Mouse (Mus musculus) testis, adult 2 months (tissue): Measurements from ENCODE around the gene Vmn1r85. TPM values are rescaled to one million over a fixed set of nuclear protein-coding genes. Genes with fewer than 3 reads are reported as not detected.

ENCODE experiments used
- H3K27ac ChIP-seq: fragments of 200-500 bp; 2 replicates; pipeline ENCODE4 v1.5.1; 2012; ENCODE audit warnings: low read depth, low read length; ENCODE audit not compliant: control insufficient read depth, insufficient read depth
- H3K27me3 ChIP-seq: fragments of 200-500 bp; 2 replicates; pipeline ENCODE4 v1.6.1; 2012; ENCODE audit warnings: mild to moderate bottlenecking, low read length, moderate library complexity; ENCODE audit not compliant: control insufficient read depth, insufficient read depth
- H3K36me3 ChIP-seq: fragments of 200-500 bp; 2 replicates; pipeline ENCODE4 v1.6.1; 2012; ENCODE audit warnings: mild to moderate bottlenecking, low read length; ENCODE audit not compliant: control insufficient read depth, insufficient read depth
- H3K4me1 ChIP-seq: fragments of 200-500 bp; 2 replicates; pipeline ENCODE4 v1.6.1; 2012; ENCODE audit warnings: low read length; ENCODE audit not compliant: control insufficient read depth, insufficient read depth
- H3K4me3 ChIP-seq: fragments of 200-500 bp; 2 replicates; pipeline ENCODE4 v1.5.1; 2012; ENCODE audit warnings: low read depth, mild to moderate bottlenecking, low read length, moderate library complexity, mixed read lengths; ENCODE audit not compliant: control insufficient read depth
- CTCF ChIP-seq: fragments of 200-500 bp; IDR thresholded peaks from 2 replicates; pipeline ENCODE4 v1.5.1; 2012; ENCODE audit warnings: low read depth, mild to moderate bottlenecking, inconsistent platforms, low read length, moderate library complexity; ENCODE audit not compliant: control insufficient read depth, insufficient read depth, insufficient replicate concordance
- POLR2A ChIP-seq: fragments of 200-500 bp; IDR thresholded peaks from 2 replicates; pipeline ENCODE4 v1.6.1; 2012; ENCODE audit warnings: low read depth, mild to moderate bottlenecking, inconsistent platforms, low read length, moderate library complexity; ENCODE audit not compliant: control insufficient read depth
- polyA plus RNA-seq: library from polyadenylated mRNA; depleted of rRNA; stranded (reverse); fragments of >200 nt; gene quantifications from 2 replicates; pipeline ENCODE4 v1.2.3, GENCODE M21; 2012

Vmn1r85 gene
- polyA plus RNA-seq, 1 experiment, result not detected

DNA sequence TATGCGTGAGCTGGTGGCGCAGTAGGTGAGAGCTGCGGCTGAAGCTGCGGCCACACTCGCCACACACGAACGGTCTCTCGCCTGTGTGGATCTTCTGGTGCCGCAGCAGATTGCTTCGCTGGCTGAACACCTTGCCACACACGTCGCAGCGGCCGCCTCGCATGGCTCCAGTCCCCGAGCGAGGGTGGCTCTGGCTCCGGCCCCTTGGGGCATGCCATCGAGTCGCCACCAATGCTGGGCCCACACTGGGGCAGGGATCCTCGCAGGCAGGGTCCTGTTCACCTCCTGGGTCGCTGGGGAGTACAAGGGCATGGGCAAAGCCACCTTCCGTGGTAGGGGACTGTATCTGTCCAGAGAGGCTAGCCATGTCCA lies 50.7 kb downstream of the Vmn1r85 start:
- no peak overlapping the region for H3K27ac ChIP-seq
- H3K36me3 ChIP-seq, result no peaks in the 10 kb centered on the region
- H3K27me3 ChIP-seq, result no peaks in the 10 kb centered on the region
- H3K4me1 ChIP-seq, result peaks cover 23% of the 10 kb centered on the region
- no peak for TF ChIP-seq POLR2A
- TF ChIP-seq CTCF, result no peak
- H3K4me3 ChIP-seq, result peak overlapping the region; percentile 78

- no peaks in the 10 kb centered on the region for H3K36me3 ChIP-seq
- no peaks in the 10 kb centered on the region for H3K27me3 ChIP-seq
- no peak overlapping the region for H3K27ac ChIP-seq
- TF ChIP-seq CTCF (no peak), POLR2A (peak; percentile 24; the same call in 1 of the 2 replicates)
- peak overlapping the region; percentile 78 for H3K4me3 ChIP-seq
- peaks cover 27% of the 10 kb centered on the region for H3K4me1 ChIP-seq
These were observed 51.3 kb downstream of the Vmn1r85 start for GRCm38 (mm10) chr7:13043445-13044253.

DNA sequence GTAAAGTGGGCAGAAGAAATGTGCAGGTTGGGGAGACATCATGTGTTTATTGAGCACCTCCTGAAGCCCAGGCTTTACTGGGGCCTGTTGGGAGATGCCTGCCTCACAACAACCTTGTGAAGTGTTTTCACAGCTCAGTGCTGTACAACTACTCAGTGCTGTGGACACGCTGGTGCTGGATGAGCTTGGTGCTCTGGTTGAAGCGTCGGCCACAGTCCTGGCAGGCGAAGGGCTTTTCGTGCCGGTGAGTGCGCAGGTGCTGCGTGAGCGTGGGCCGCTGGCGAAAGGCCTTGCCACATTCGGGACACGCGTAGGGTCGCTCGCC lies 51.9 kb downstream of the Vmn1r85 start:
- no peak for TF ChIP-seq CTCF
- no peak for TF ChIP-seq POLR2A

GRCm38 (mm10) chr7:13042511-13042910 lies 52.5 kb downstream of the Vmn1r85 start:
- Histone ChIP-seq H3K27me3 (no peaks in the 10 kb centered on the region), H3K4me3 (no peak overlapping the region), H3K36me3 (no peaks in the 10 kb centered on the region), H3K4me1 (peaks cover 27% of the 10 kb centered on the region), H3K27ac (no peak overlapping the region)
- TF ChIP-seq CTCF (no peak), POLR2A (no peak)

More for the DNA sequence above, 51.9 kb downstream of the Vmn1r85 start:
- H3K36me3 ChIP-seq, result no peaks in the 10 kb centered on the region
- peak overlapping the region; percentile 78 for H3K4me3 ChIP-seq
- no peak overlapping the region; the same call in 1 of the 2 replicates for H3K27ac ChIP-seq
- H3K27me3 ChIP-seq, result no peaks in the 10 kb centered on the region
- peaks cover 27% of the 10 kb centered on the region for H3K4me1 ChIP-seq

GRCm38 (mm10) chr7:13041256-13041655 lies 53.7 kb downstream of the Vmn1r85 start:
- TF ChIP-seq CTCF (no peak), POLR2A (no peak)
- Histone ChIP-seq H3K27me3 (no peaks in the 10 kb centered on the region), H3K27ac (no peak overlapping the region), H3K4me1 (peaks cover 29% of the 10 kb centered on the region), H3K36me3 (no peaks in the 10 kb centered on the region), H3K4me3 (no peak overlapping the region)

- Histone ChIP-seq H3K27me3 (no peaks in the 10 kb centered on the region), H3K36me3 (no peaks in the 10 kb centered on the region), H3K4me3 (peak overlapping the region; percentile 92), H3K4me1 (peaks cover 35% of the 10 kb centered on the region), H3K27ac (peak overlapping the region; percentile 97; the same call in 1 of the 2 replicates)
- no peak for TF ChIP-seq POLR2A
- TF ChIP-seq CTCF, result no peak
These were observed 55.8 kb downstream of the Vmn1r85 start for GRCm38 (mm10) chr7:13039181-13039580.

GRCm38 (mm10) chr7:13038621-13039169 lies 56.3 kb downstream of the Vmn1r85 start:
- H3K4me3 ChIP-seq, result peak overlapping the region; percentile 92
- TF ChIP-seq POLR2A (no peak), CTCF (no peak)
- no peaks in the 10 kb centered on the region for H3K36me3 ChIP-seq
- H3K27ac ChIP-seq, result peak overlapping the region; percentile 97
- no peaks in the 10 kb centered on the region for H3K27me3 ChIP-seq
- peaks cover 35% of the 10 kb centered on the region for H3K4me1 ChIP-seq
